Mouse (Mus musculus): ENCODE data around the gene Man2b2.

Man2b2 gene

GRCm38 (mm10) chr5:36769603-36770002, 60.9 kb downstream of the Man2b2 start:
- DNase-seq (ENCODE audit: low spot score in 2 of 2): no peak

GRCm38 (mm10) chr5:36766958-36767703, 63.3 kb downstream of the Man2b2 start:
- DNase-seq (ENCODE audit: low spot score in 2 of 2): no peak

- DNase-seq (ENCODE audit: low spot score in 2 of 2): no peak
Measured at GRCm38 (mm10) chr5:36759848-36760247, 70.6 kb downstream of the Man2b2 start.

GRCm38 (mm10) chr5:36757033-36757432, 73.4 kb downstream of the Man2b2 start:
- DNase-seq (ENCODE audit: low spot score in 2 of 2): no peak

Measured in right cerebral cortex, postnatal 36 days (tissue).